In the genomic region with DNA sequence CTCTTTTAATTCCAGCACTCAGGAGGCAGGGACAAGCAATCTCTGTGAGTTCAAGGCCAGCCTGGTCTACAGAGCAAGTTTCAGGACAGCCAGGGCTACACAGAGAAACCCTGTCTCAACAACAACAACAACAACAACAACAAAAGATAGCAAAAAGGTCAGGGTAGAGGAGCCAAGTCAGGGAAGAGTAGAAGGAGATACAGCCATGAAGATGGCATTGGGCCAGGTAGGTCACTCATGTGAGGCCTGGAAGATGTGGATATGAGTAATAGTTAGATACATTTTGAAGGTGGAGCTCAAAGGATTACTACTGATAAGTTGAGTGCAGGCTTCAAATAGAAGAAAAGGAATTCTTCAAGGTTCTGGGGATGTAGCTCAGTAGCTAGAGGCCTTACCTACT, we compare ENCODE assay signal across 18 mouse cellular contexts. TPM values are rescaled to one million over a fixed set of nuclear protein-coding genes. Genes with fewer than 3 reads are reported as not detected.
"Had no signal": no experiment of that assay in that cellular context is flagged by ENCODE, and none has a peak within 500 bp of the region (broad histone marks: within the 10 kb centered on the region; RNA-seq: fewer than 3 reads in every experiment).

No protein-coding gene starts in this region.

- DNase-seq: midbrain, embryonic 14.5 days; right cerebral cortex, postnatal 14 days; thymus, adult 18-20 months; thymus, postnatal 14 days; thymus, postnatal 36 days had no signal

- H3K27me3 ChIP-seq: midbrain, embryonic 12.5 days; neural tube, embryonic 13.5 days; neural tube, embryonic 15.5 days; stomach, embryonic 15.5 days had no signal

- H3K27ac ChIP-seq: liver, embryonic 14.5 days; midbrain, embryonic 10.5 days; midbrain, embryonic 12.5 days; neural tube, embryonic 13.5 days; neural tube, embryonic 15.5 days; stomach, embryonic 15.5 days had no signal

- H3K4me1 ChIP-seq: midbrain, embryonic 10.5 days; midbrain, embryonic 12.5 days; neural tube, embryonic 13.5 days; neural tube, embryonic 15.5 days; stomach, embryonic 15.5 days had no signal

- H3K4me3 ChIP-seq: megakaryocyte, embryonic 14.5 days; midbrain, embryonic 10.5 days; midbrain, embryonic 12.5 days; myocyte; neural tube, embryonic 13.5 days; neural tube, embryonic 15.5 days; stomach, embryonic 15.5 days had no signal

- H3K36me3 ChIP-seq: midbrain, embryonic 10.5 days; midbrain, embryonic 12.5 days; neural tube, embryonic 13.5 days; neural tube, embryonic 15.5 days; stomach, embryonic 15.5 days had no signal

- ATAC-seq: midbrain, embryonic 16.5 days had no signal

- H3K9me3 ChIP-seq: midbrain, embryonic 10.5 days; midbrain, embryonic 12.5 days; neural tube, embryonic 13.5 days; neural tube, embryonic 15.5 days; stomach, embryonic 15.5 days had no signal

- H3K9ac ChIP-seq: liver, embryonic 14.5 days; lung, embryonic 14.5 days; midbrain, embryonic 12.5 days; neural tube, embryonic 13.5 days; neural tube, embryonic 15.5 days; stomach, embryonic 15.5 days had no signal

RNA-seq across cellular contexts. Expression of gene Sh2d6, which starts 18.2 kb away (rescaled TPM):
- polyA plus RNA-seq: liver, embryonic 14.5 days; liver, embryonic 16.5 days; lung, embryonic 14.5 days; lung, embryonic 16.5 days; neural tube, embryonic 11.5 days had no signal
